In the genomic region with DNA sequence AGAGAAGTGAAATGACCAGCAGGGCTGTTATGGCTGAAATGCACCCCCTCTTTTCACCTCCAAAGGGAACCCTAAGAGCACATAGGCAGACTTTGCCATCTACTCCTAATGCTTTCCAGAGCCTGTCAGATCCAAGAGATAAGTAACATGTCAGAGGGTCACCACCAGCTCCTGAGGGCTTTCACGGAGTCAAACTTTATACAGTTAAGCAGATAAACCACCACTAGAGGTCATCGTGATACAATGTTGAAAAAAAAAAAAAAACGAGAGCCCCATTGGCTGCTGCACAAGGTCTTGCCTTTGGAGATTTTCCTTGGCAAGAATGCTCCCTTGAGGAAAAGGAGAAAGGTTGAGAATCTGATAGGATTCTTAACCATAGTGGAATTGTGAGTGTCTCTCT, we compare ENCODE assay signal across 10 mouse cellular contexts. TPM values are rescaled to one million over a fixed set of nuclear protein-coding genes. Genes with fewer than 3 reads are reported as not detected.
DNase-seq lines count a peak whose midpoint lies in the region; ATAC-seq and TF ChIP-seq lines count a peak whose summit lies in the region.
"Had no signal": no experiment of that assay in that cellular context is flagged by ENCODE, and none has a peak within 500 bp of the region (broad histone marks: within the 10 kb centered on the region; RNA-seq: fewer than 3 reads in every experiment).

No protein-coding gene starts in this region.

- no peak overlapping the region for H3K4me3 ChIP-seq in forebrain, postnatal 0 days (ENCODE audit: low read depth, low read length)
- no peak overlapping the region for H3K4me3 ChIP-seq in forebrain, embryonic 13.5 days
- no peak overlapping the region for H3K4me3 ChIP-seq in midbrain, embryonic 14.5 days (replicated peaks; ENCODE audit: low read depth, low read length)
- no peak overlapping the region for H3K4me3 ChIP-seq in midbrain, embryonic 10.5 days
- H3K4me3 ChIP-seq in midbrain, embryonic 16.5 days (ENCODE audit: low read depth, low read length), result no peak overlapping the region

- no peaks in the 10 kb centered on the region for H3K9me3 ChIP-seq in forebrain, postnatal 0 days (ENCODE audit: low read length)
- no peaks in the 10 kb centered on the region for H3K9me3 ChIP-seq in forebrain, embryonic 13.5 days (replicated peaks)
- no peaks in the 10 kb centered on the region for H3K9me3 ChIP-seq in midbrain, embryonic 14.5 days (ENCODE audit: control insufficient read depth, low read length)
- no peaks in the 10 kb centered on the region for H3K9me3 ChIP-seq in midbrain, embryonic 10.5 days (replicated peaks)
- no peaks in the 10 kb centered on the region for H3K9me3 ChIP-seq in midbrain, embryonic 16.5 days (replicated peaks; ENCODE audit: control insufficient read depth, low read length, poor library complexity, severe bottlenecking)

- no peak overlapping the region for H3K4me2 ChIP-seq in forebrain, postnatal 0 days (ENCODE audit: low read depth)
- no peak overlapping the region for H3K4me2 ChIP-seq in forebrain, embryonic 13.5 days
- no peak overlapping the region for H3K4me2 ChIP-seq in midbrain, embryonic 14.5 days (ENCODE audit: low read length)
- H3K4me2 ChIP-seq in midbrain, embryonic 16.5 days (ENCODE audit: low read length), result no peak overlapping the region

- no peaks in the 10 kb centered on the region for H3K27me3 ChIP-seq in forebrain, postnatal 0 days (ENCODE audit: insufficient read depth, low read length)
- no peaks in the 10 kb centered on the region for H3K27me3 ChIP-seq in forebrain, embryonic 13.5 days
- peaks cover 5% of the 10 kb centered on the region; the same call in 1 of the 2 replicates for H3K27me3 ChIP-seq in midbrain, embryonic 14.5 days (ENCODE audit: control insufficient read depth, insufficient read depth, low read length)
- peaks cover 21% of the 10 kb centered on the region for H3K27me3 ChIP-seq in midbrain, embryonic 10.5 days (ENCODE audit: low read depth, poor library complexity, severe bottlenecking)
- peaks cover 6% of the 10 kb centered on the region; the same call in 1 of the 2 replicates for H3K27me3 ChIP-seq in midbrain, embryonic 16.5 days (ENCODE audit: control insufficient read depth, insufficient read depth, low read depth, low read length)

- peak; percentile 49 for TF ChIP-seq CTCF in forebrain, postnatal 0 days (IDR thresholded peaks at IDR 0.05; ENCODE audit: low read depth)

- no peak for DNase-seq in forebrain, postnatal 0 days
- peak; percentile 65 for DNase-seq in midbrain, embryonic 14.5 days
- DNase-seq in midbrain, embryonic 10.5 days (ENCODE audit: low spot score), result no peak
- peak; percentile 70 for DNase-seq in embryo, embryonic 11 days
- peak; percentile 70 for DNase-seq in retina, postnatal 1 day
- DNase-seq in layer of hippocampus, postnatal 25 days (ENCODE audit: extremely low spot score in 1 of 2, low spot score in 1 of 2), result no peak
- DNase-seq: heart, postnatal 14 days; thymus, postnatal 14 days had no signal

- H3K4me1 ChIP-seq in forebrain, postnatal 0 days (ENCODE audit: insufficient read depth), result no peaks in the 10 kb centered on the region; the same call in 1 of the 2 replicates
- H3K4me1 ChIP-seq in forebrain, embryonic 13.5 days, result peaks cover 9% of the 10 kb centered on the region
- peaks cover 10% of the 10 kb centered on the region for H3K4me1 ChIP-seq in midbrain, embryonic 14.5 days (ENCODE audit: control insufficient read depth, insufficient read depth, low read length)
- H3K4me1 ChIP-seq in midbrain, embryonic 10.5 days, result peaks cover 33% of the 10 kb centered on the region
- H3K4me1 ChIP-seq in midbrain, embryonic 16.5 days (ENCODE audit: control insufficient read depth, insufficient read depth, low read length), result peaks cover 10% of the 10 kb centered on the region; the same call in 1 of the 2 replicates

- H3K36me3 ChIP-seq in forebrain, postnatal 0 days (ENCODE audit: insufficient read depth), result no peaks in the 10 kb centered on the region
- H3K36me3 ChIP-seq in forebrain, embryonic 13.5 days (ENCODE audit: poor library complexity, severe bottlenecking), result no peaks in the 10 kb centered on the region
- H3K36me3 ChIP-seq in midbrain, embryonic 14.5 days (ENCODE audit: control insufficient read depth, insufficient read depth, low read length), result no peaks in the 10 kb centered on the region
- H3K36me3 ChIP-seq in midbrain, embryonic 10.5 days, result no peaks in the 10 kb centered on the region
- no peaks in the 10 kb centered on the region for H3K36me3 ChIP-seq in midbrain, embryonic 16.5 days (ENCODE audit: control insufficient read depth, insufficient read depth, low read length)

- no peak overlapping the region for H3K9ac ChIP-seq in forebrain, postnatal 0 days
- H3K9ac ChIP-seq in forebrain, embryonic 13.5 days, result no peak overlapping the region
- H3K9ac ChIP-seq in midbrain, embryonic 14.5 days (replicated peaks; ENCODE audit: low read length), result no peak overlapping the region
- no peak overlapping the region for H3K9ac ChIP-seq in midbrain, embryonic 16.5 days (ENCODE audit: low read depth, low read length)

- H3K27ac ChIP-seq in forebrain, postnatal 0 days (ENCODE audit: low read depth, low read length), result no peak overlapping the region
- no peak overlapping the region for H3K27ac ChIP-seq in forebrain, embryonic 13.5 days
- no peak overlapping the region for H3K27ac ChIP-seq in midbrain, embryonic 14.5 days (replicated peaks; ENCODE audit: low read depth, low read length)
- H3K27ac ChIP-seq in midbrain, embryonic 10.5 days (replicated peaks), result no peak overlapping the region
- H3K27ac ChIP-seq in midbrain, embryonic 16.5 days (ENCODE audit: low read length), result no peak overlapping the region

- under 1% methylated on average over 3 of the region's 3 CpGs for WGBS in forebrain, postnatal 0 days
- 1% methylated on average over 3 of the region's 3 CpGs for WGBS in forebrain, embryonic 13.5 days
- under 1% methylated on average over 3 of the region's 3 CpGs for whole genome bisulfite sequencing in midbrain, embryonic 14.5 days
- WGBS in midbrain, embryonic 10.5 days, result 1% methylated on average over 3 of the region's 3 CpGs
- 1% methylated on average over 3 of the region's 3 CpGs for WGBS in midbrain, embryonic 16.5 days

- no peak for ATAC-seq in forebrain, postnatal 0 days
- ATAC-seq in forebrain, embryonic 13.5 days, result no peak
- no peak for ATAC-seq in midbrain, embryonic 14.5 days (ENCODE audit: low FRiP score, low TSS enrichment)
- no peak for ATAC-seq in midbrain, embryonic 16.5 days

RNA-seq across cellular contexts. Expression of gene Chrnb4, which starts 1.8 kb away (rescaled TPM):
- 0.15 and 0.38 TPM in 2 replicates for total RNA-seq in forebrain, postnatal 0 days (2014; rRNA removed)
- 0.57 and 1.0 TPM in 2 replicates for polyA plus RNA-seq in forebrain, postnatal 0 days (2015; fragmentation: Nextera tagmentation; extraction: Ambion mirVana)
- polyA plus RNA-seq in forebrain, embryonic 13.5 days (2015; fragmentation: Nextera tagmentation; extraction: Ambion mirVana), result 0.35 and 0.62 TPM in 2 replicates
- 1.5 and 1.9 TPM in 2 replicates for polyA plus RNA-seq in midbrain, embryonic 14.5 days (2014; fragmentation: Nextera tagmentation; extraction: Ambion mirVana)
- polyA plus RNA-seq in midbrain, embryonic 10.5 days (2016; fragmentation: Nextera tagmentation; extraction: Ambion mirVana), result 1.9 and 2.2 TPM in 2 replicates
- total RNA-seq in layer of hippocampus, postnatal 25 days (2021), result under 1 TPM in 1 of 2 experiments, not detected in 1; 0.20 TPM
- polyA plus RNA-seq in midbrain, embryonic 16.5 days (2015; fragmentation: Nextera tagmentation; extraction: Ambion mirVana), result 2.4 and 2.6 TPM in 2 replicates
- total RNA-seq: heart, postnatal 14 days had no signal

RNA-seq across cellular contexts. Expression of gene Chrna3, which starts 20.4 kb away (rescaled TPM):
- total RNA-seq in forebrain, postnatal 0 days (2014; rRNA removed), result 2.2 and 3.0 TPM in 2 replicates
- polyA plus RNA-seq in forebrain, postnatal 0 days (2015; fragmentation: Nextera tagmentation; extraction: Ambion mirVana), result 4.5 and 9.0 TPM in 2 replicates
- 4.5 and 5.6 TPM in 2 replicates for polyA plus RNA-seq in forebrain, embryonic 13.5 days (2015; fragmentation: Nextera tagmentation; extraction: Ambion mirVana)
- polyA plus RNA-seq in midbrain, embryonic 14.5 days (2014; fragmentation: Nextera tagmentation; extraction: Ambion mirVana), result 15.4 and 17.7 TPM in 2 replicates
- 8.2 and 8.8 TPM in 2 replicates for polyA plus RNA-seq in midbrain, embryonic 10.5 days (2016; fragmentation: Nextera tagmentation; extraction: Ambion mirVana)
- under 1 TPM; 0.28 to 0.34 TPM for total RNA-seq in layer of hippocampus, postnatal 25 days (2021)
- 18.3 and 20.9 TPM in 2 replicates for polyA plus RNA-seq in midbrain, embryonic 16.5 days (2015; fragmentation: Nextera tagmentation; extraction: Ambion mirVana)

Comparison
In these comparisons a context has a peak if more than half of its experiments do, and no peak if none do; other contexts are left out.
1. DNase-seq: peak in midbrain, embryonic 14.5 days (single experiment), embryo, embryonic 11 days (single experiment) and retina, postnatal 1 day (single experiment); none in forebrain, postnatal 0 days (single experiment), midbrain, embryonic 10.5 days (single experiment) and layer of hippocampus, postnatal 25 days (0 of 2).